Mouse (Mus musculus): ENCODE results near the gene Tmem123.

Gene Tmem123

DNA sequence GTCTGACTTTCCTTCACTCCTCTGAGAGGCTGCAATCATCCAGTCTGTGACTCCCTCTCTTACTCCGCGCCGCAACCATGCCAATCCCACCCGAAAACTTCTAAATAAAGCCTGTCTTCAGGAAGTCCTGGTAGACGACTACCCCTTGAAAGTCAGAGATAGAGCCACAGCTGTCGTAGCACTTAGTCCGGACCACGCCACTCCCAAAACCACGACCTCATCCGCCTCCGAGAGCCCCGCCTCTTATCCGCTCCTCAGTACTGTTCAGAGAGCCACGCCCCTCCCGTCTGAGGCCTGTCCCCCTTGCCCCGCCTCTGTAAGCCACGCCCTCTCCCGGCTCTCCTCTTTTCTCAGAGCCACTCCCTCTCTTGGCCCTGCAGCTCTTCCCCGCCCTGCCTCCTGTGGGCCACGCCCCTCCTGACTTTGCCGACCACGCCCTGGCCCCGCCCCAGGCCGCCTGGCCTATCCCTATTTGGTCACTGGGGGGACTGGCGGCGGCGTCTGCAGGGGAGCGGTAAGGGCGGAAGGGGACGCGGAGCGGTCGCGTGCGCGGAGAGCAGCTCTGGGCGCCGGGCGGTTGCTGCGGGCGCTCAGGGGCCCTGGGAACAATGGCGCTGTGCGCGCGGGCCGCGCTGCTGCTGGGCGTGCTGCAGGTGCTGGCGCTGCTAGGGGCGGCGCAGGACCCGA is at the start of gene Tmem123:
Gene Tmem123 (plus strand): TSS at position 428 of the 687 bp plus-strand sequence.
- WGBS, result 1% methylated on average over 52 of the region's 52 CpGs

DNA sequence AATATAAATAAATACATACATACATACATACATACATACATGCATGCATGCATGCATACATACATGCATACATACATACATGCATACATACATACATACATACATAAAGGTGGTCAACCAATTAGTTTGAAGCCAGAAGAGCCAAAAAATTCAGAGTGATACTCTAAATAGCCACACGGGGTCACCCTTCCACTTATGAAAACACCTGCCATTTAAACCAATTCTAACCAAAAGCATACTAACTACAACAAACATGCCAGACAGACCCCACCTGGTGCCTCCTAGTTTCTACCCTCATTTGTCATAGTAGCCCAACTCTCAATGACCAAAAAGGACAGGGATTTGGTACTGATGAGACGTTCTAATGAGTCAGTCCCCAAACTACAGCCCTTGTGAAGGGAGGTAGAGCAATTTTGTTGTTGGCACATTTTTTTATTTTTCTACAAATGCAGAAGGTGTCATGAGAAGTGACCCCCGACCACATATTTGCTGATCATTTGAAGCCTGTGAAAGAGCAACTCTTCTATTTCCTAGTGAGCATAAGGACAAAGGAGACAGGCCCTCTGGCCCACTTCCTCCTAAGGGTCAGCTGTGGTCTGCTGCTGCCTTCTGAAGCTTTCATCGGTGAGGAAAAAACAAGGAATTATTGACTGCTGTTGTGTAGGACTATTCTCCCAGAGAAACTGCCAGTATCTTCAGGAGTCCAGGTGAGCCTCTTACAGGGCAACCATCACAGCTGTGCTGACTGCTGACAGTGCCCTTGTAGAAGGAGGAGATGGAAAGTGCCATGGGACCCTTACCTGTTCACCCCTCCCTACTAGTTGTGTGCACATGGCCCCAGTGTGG is 49.6 kb upstream of the Tmem123 start:
- WGBS, result 36% methylated on average over 4 of the region's 4 CpGs

DNA sequence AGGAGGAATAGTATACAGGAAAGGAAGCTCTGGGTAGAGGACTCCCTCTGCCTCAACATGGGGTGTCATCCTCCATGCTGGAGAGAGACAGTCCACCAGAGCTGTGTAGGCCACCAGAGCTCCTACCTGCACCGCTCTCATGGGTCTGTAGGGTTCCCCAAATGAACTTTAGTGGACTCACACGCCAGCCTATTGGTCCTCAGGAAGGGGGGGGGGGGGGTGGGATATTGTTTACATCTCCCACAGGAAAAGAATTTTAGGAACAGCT is 49.0 kb upstream of the Tmem123 start:
- 78% methylated on average over 2 of the region's 2 CpGs for WGBS

DNA sequence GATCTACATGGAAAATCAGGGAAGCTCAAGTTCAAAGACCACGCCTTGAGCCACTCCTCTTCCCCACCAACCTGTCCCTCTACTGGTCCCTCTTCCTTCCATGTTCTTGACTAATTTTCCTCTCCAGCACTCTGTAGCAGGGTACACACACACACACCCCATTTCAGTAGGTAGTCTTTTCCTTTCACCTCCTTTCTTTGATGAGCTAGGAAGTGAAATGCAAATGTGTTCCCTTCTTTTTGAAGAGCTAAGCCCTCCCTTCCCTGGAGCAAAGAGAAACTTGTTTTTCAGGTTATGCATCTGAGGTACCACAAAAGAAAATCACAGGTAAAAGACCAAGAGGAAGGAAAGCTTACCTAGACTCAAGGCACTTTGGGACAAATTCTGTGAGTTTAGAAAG is 42.3 kb upstream of the Tmem123 start:
- 97% methylated on average over 1 of the region's 1 CpGs for WGBS

DNA sequence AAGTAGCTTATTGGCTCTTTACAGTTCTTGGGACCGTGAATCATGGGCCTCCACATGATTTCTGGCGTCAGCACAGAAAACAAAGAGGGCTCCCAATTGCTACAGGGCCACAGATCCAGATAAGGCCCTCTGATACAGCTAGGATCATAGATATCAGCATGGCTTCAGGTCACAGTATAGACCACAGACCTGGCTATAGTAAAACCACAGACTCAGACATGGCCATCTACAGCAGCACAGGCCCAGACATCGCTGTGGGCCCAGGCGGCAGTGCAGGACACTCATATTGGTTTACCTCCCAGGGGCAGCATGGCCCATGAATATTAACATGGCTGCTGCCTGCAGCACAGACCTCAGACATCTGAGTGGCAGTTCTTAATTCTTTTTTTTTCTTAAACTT is 34.8 kb upstream of the Tmem123 start:
- 87% methylated on average over 4 of the region's 4 CpGs for WGBS

DNA sequence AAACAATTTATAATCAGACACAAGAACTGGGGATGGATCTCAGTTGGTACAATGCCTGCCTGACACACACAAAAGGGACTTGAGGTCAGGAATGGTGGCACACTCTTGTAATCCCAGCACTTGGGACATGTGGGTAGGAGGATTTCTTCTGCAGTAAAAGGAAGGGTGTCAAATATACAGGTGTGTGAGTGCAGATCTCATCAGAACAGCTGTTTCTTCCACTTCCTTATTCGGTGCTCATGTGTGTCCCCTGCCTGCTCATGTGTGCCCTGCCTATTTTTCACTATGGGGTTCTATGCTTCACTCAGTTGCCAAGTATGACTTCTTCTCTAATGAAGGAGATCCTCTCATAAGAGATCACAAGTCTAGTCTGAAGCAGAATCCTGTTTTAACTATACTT is 21.1 kb upstream of the Tmem123 start:
- WGBS, result 100% methylated on average over 1 of the region's 1 CpGs

DNA sequence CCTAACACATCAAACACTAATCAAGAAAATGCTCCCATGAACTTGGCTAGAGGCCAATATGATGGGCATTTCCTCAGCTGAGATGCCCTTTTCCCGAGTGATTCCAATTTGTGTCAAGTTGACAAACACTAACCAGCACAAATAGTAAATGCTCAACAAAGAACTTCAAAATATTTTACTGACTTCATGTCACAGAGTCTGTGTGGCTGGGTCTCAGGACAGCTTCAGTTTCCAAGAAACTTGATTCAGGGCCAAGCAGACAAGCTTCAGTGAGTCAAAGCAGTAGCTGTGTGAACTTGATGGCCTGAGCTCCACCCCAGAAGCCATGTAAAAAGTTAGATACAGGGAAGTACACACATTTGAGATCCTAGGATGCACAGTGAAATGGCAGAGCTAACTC is 19.7 kb upstream of the Tmem123 start:
- 69% methylated on average over 1 of the region's 1 CpGs for WGBS

DNA sequence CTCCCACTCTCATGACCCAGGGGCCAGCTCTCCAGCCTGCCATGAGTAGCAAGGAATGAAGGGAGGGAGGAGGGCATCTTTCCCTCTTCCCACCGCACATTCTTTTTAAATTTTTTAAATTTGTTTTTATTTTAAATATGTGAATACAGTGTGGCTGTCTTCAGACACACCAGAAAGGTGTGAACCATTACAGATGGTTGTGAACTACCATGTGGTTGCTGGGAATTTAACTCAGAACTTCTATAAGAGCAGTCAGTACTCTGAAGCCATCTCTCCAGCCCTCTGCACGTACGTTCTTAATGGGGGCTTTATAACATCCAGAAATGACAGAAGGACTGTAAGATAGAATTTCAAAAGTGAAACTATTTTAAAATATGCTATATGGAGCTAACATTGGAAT is 15.0 kb upstream of the Tmem123 start:
- 66% methylated on average over 3 of the region's 3 CpGs for WGBS

DNA sequence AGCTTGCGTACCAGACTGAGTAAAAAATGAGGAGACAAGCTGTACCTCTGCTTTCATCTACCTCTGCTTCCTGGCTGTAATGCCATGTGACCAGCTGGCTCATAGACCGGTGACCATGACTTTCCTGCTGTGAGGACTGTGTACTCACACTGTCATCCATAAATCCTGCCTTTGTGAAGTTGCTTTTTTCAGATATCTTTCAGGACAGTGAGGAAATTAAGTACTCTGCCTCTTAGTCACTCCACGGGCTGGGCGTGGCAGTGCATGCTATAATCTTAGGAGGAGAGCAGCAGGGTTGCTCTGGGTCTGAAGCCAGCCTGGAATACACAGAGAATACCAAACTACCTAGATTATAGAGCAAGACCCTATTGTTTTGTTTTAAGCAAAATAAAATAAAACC is 14.3 kb upstream of the Tmem123 start:
- WGBS, result 67% methylated on average over 4 of the region's 4 CpGs

DNA sequence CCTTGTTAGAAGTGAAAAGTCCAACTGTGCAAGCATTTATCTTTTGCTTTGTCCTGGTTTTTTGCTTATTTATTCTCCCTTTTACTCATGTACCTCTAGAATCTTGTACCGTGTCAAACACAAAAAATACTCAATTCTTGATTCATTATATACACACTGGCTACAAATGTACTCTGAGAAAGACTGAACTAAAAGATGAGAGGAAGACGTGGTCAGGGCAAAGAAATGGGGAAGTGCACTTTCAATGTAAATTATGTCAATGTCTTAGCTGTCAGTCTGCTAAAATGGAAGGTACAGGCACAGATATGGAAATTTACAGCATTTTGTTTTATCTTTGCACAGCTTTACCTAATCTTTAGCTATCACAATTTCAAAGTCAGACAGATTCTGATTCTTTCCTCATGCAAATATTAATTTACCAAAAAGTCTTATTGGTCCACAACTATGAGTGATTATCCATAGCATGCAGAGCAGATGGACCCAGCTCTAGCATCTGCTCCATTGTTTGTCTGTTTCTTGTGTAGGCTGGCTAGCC is 7.9 kb upstream of the Tmem123 start:
- 75% methylated on average over 2 of the region's 2 CpGs for WGBS

DNA sequence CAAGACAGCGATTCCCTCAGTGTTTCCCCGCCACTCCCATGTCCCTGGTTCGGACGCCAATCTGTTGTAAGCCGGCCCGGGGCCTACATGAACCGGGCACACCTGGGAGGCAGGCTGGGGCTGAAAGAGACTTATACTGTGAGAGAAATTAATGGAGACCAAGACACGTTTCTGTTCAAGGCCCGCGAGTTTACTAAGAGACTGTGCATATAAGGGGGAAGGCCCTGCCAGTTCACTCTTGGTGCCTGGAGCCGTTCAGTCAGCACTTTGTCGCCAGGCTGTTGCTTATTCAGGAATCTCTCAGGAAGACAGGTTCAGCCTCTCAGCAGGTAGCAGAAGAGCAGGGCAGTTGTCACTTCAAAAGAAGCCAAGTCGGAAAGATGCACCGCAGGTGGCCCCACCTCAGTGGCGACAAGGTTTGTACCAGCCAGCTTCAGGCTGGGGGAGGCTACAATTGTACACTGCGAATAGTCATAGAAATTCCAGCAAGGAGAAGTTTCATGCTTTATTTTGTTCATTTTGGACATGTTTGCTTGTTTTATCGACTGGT is 1.9 kb upstream of the Tmem123 start:
- whole genome bisulfite sequencing, result 64% methylated on average over 17 of the region's 17 CpGs

DNA sequence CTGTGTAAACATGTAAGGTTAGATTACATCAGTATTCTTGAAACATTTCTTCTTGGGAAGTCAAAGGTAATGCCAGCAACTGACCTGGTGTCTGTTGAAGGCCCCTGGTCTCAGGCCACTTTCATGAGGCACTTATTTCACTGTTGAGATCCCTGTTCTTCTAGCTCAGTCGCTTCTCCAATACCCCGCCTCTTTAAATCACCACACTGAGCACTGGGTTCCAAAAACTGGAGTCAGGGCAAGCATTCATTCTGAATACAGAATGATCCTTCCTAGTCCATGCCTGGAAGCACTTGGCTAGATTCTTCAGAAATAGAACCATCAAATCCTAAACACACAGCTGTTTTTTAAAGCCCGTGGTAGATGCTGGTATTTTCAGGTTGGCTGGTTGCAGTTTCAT is 1.1 kb upstream of the Tmem123 start:
- WGBS, result 81% methylated on average over 3 of the region's 3 CpGs

DNA sequence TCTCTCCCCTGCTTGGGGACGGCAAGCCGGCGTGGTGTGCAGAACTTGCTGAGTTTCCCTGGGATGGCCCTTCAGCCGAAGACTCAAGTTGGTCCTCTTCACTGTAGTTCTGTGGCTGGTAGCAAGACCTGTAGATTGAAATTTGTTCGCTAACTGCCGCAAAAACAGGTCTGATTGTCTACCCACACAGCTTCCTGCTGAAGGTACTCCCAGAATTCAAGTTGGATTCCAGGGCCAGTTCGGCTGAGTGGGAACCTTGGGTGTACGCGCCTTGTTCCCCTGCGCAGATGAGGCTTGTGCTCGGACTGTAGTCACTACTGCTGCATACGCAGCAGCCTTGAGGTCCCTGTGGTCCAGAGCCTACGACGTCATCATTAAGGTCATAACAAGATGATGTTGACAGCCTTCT is 626 bp downstream of the Tmem123 start:
- 10% methylated on average over 14 of the region's 14 CpGs for WGBS

DNA sequence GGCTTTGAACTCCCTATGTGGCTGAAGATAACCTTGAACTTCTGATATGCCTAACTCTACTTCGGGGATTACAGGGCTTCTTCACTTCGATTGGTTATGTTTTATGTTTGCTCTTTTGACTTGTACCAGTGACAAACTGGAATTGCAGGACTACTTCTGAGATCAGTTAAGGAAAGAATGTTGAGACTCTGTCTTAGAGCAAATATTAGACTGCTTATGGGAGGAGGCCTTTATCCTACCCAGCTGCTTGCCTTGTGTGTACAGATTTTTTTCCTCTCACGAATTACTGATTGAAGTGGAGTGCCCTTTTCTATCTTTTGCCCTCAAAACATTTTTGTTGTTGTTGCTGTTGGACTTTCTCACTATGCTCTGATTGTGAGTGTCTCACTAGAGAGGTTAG is 1.4 kb downstream of the Tmem123 start:
- 71% methylated on average over 3 of the region's 3 CpGs for WGBS

DNA sequence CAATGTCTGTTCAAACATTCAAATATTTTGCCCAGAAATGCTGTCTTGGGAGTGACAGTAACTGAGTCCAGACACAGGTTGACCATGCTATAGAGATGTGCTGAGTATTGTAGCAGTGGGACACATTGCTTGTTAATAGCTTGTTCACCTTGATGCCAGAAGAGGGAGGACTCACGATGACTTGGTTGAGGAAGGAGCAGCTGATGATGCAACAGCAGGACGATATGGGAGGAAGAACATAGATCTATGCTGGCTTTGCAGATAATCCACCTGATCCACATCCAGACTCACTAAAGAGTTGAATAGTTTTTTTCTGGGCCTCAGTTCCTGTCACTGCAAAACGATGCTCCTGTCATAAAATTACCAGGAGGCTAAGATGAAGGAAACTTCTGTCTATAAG is 2.7 kb downstream of the Tmem123 start:
- WGBS, result 77% methylated on average over 3 of the region's 3 CpGs

DNA sequence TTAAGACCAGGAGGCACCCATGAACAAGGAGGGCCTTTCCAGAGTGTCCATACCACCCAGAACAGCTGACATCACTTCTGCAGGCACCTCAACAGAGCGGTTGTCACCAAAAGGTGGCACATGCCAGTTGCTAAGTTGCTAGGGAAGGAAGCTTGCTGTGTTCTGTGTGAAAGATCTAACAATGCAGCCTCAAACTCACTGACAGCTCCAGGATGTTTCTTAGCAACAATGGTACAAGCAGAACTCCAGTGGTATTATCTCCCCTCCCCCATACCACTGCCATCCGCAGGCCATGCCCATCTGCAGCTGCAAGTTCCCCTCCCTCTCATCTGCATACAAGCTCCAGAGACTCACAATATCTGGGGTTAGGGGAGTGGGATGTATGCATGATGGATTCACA is 3.7 kb downstream of the Tmem123 start:
- 36% methylated on average over 2 of the region's 2 CpGs for WGBS

DNA sequence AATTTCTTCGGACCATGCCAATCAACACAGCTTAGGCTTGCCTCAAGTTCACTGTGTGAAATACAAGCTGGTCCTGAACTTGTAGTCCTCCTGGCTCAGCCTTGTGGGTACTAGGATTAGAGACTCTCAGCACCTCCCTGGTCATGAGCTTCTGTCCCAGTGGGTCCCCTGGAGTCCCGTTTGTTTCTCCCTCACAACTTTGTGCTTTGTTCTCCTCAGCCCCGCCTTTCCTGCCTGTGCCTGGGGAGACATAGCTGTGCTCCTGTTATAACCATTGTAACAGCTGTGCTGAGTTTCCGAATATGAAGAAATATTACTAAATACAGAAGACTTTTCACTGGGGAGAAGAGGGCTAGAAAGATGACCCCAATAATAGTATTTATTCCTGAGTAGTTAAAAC is 5.2 kb downstream of the Tmem123 start:
- 64% methylated on average over 4 of the region's 4 CpGs for WGBS

DNA sequence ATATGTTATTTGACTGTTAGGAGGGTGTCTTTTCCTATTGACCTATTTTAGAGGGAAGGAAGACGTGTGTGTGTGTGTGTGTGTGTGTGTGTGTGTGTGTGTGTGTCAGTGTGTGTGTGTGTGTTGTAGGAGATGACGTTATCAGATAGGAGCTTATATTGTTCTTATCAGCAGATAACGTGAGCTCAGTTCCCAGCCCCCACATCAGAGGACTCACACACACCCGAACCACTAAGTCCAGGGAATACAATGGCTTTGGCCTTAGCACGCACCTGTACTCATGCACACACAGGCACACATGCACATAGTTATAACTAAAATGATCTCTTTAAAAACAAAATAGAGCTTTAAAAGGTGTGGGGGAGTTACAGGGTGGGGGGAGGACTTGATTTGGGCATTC is 5.7 kb downstream of the Tmem123 start:
- WGBS, result 76% methylated on average over 5 of the region's 5 CpGs

DNA sequence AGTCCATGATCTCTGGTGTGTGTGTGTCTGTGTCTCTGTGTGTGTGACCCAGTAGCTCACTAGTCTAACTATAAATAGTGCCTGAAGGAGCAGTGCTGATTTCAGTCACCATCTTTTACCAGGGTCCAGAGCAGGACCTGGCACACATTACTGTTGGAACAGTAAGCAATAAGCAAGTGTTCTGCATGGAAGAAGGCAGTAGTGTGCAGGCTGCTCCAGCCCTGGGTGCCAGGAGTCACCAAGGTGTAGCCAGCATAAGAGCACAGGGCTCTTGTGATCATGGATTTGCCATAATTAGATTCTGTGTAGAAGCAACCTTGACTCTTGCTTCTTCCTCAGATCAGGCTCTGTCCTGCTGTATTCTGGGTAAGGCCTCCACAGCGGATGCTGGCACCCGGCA is 8.5 kb downstream of the Tmem123 start:
- WGBS, result 90% methylated on average over 2 of the region's 2 CpGs

DNA sequence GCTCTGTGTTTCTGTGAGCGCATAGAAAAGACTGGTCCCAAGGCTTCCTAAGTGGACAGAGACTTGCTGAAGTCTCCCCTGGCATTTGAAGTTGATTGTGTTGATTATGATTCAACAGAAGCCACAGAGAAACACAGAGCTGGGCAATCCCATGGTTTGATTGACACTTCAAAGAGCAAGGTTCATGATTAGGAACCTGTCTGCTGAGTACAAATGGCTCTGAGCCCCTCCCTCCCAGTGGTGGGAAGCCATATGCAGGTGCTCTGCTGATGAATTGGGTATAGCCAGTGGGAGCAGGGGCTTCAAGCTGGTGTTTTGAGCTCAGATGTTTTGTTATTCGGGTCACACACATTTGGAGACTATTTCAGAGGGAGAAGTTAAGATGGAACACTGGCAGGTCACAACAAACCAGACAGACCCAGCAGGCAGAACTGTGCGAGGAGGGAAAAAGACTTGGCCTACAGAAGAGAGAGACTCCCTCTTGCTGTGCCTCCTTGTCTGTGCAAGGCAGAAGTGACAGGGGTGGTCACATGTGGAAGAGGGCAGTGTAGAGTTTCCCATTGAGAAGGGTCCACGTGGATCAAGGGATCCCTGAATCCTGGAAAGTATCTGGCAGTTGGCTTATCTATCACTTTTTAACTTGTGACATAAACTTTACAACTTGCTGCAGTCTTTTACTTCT is 9.1 kb downstream of the Tmem123 start:
- 81% methylated on average over 4 of the region's 4 CpGs for WGBS

DNA sequence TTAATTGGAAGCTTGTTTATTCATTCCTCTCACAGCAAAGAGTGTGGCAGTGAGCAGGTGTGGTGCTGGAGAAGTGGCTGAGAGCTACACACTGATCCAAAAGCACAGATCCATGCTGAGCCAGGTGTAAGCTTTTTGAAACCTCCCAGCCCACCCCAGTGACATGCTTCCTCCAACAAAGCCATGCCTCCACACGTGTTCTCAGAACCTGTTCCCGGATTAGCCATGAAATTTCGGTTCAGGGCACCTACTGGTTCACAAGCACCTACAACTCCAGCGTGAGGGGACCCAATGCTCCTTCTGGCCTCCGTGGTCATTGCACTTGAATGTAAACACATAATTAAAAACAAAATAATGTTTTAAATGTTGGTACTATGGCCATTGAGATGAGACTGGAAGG is 9.8 kb downstream of the Tmem123 start:
- 91% methylated on average over 5 of the region's 5 CpGs for WGBS

DNA sequence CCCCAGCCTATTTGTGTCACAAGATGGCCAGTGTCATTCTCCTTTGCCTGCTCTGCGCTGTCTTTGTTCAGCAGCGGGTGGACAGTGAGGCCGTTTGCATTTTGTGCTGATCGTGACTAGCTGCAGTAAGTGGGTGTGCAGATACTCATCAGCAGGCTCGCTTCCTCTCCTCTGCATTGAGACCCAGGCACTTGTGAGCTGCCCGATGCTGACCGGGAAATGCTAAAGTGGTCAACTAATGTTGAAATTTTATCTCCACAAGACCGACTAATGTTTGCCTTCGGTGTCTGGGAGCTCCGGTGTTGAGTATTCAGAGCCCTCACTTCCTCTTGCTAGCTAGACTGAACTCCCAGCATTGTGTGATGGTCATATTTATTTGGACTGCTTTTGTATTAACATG is 10.7 kb downstream of the Tmem123 start:
- WGBS, result 65% methylated on average over 10 of the region's 10 CpGs

DNA sequence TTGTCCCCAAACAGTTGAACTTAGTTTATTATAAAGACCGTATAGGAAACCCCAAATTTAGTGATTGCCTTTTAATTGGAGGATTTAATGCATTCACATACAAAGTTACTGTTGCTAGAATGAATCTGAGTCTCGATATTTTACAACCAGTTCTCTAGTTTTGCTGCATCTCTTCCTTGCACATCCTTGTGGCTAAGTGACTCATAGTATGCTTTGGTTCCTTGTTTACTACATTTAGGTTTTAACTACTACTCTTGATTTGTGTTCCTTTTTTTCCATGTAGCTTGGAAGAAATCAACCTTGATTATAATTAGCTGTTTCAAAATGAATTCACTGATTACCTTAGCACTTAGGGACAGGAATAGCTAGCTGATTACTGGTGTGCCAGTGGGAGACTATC is 11.2 kb downstream of the Tmem123 start:
- 84% methylated on average over 2 of the region's 2 CpGs for WGBS

Data from cerebral cortex, adult 2 months (tissue).